Mouse (Mus musculus) MEL (cell line): ENCODE measurements around the gene Fos.

ENCODE experiments used
- CTCF ChIP-seq, 3 experiments: IDR thresholded peaks in 2 of 3; conservative IDR thresholded peaks in 1 of 3; 2 replicates each; pipeline ENCODE4 v1.5.1; 2011 to 2012; ENCODE audit warnings: low read length in 3 of 3, low read depth in 2 of 3, mild to moderate bottlenecking in 2 of 3, improper control_type of control experiment in 1 of 3, inconsistent platforms in 1 of 3, mixed read lengths in 1 of 3, moderate library complexity in 1 of 3; ENCODE audit not compliant: control insufficient read depth in 1 of 3, insufficient read depth in 1 of 3, poor library complexity in 1 of 3, severe bottlenecking in 1 of 3
- MAZ ChIP-seq: IDR thresholded peaks from 2 replicates; pipeline ENCODE4 v1.6.1; 2012; ENCODE audit warnings: low read depth, mild to moderate bottlenecking, inconsistent platforms, low read length, improper control_type of control experiment
- ZC3H11A ChIP-seq: IDR thresholded peaks from 2 replicates; pipeline ENCODE4 v1.6.1; 2012; ENCODE audit warnings: low read depth, mild to moderate bottlenecking, inconsistent platforms, low read length, improper control_type of control experiment

- TF ChIP-seq CTCF (IDR thresholded peaks at IDR 0.05 in 2 of 3, conservative IDR thresholded peaks at IDR 0.05 in 1 of 3; ENCODE audit: control insufficient read depth in 1 of 3, insufficient read depth in 1 of 3, low read depth in 2 of 3, low read length in 3 of 3, poor library complexity in 1 of 3, severe bottlenecking in 1 of 3) (no peak), MAZ (no peak), ZC3H11A (no peak)
Measured at GRCm38 (mm10) chr12:85475920-85476828, 2.5 kb downstream of the Fos start.
